Mouse (Mus musculus) lung, postnatal 0 days (tissue): Measurements from ENCODE around the gene Slc6a4.

ENCODE experiments used
- CTCF ChIP-seq: IDR thresholded peaks from 2 replicates; pipeline ENCODE4 v1.5.1; 2016; ENCODE audit warnings: antibody characterized with exemption, mild to moderate bottlenecking
- EP300 ChIP-seq: IDR thresholded peaks from 2 replicates; pipeline ENCODE4 v1.6.1; 2016; ENCODE audit warnings: antibody characterized with exemption, mild to moderate bottlenecking, control low read depth

DNA sequence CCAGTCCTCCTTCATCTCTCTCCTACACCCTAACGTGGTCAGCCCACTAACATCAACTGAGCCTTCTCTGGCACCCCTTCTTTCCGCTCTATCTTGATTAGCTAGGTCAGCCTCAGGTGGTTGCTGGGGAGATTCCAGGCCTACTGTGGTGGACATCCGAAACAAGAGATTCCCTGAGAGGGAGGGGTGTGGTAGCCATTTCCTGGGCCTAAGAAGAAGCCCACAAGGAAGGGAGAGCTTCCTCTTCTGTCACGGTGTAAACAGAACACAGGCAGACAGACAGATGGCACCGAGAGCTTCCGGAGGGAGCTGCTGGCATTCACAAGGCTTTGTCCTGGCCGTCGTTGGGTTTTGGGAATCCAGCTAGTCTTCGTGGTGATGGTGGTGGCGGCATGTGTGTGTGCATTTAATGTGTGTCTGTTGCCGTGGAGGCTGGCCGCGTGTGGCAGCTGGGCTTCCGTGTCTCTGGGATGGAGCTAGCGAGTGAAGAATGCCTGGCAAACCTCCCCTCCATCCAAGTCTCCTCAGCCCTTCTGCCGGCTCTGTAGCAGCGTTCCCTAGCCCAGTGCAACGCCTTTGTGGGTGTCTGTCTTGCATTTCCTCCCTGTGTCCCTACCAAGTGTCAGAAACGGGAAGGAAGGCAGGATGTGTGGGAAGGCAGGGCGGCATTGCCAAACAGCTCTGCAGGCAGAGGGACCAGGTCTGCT is 2.3 kb upstream of the Slc6a4 start:
- TF ChIP-seq CTCF (no peak), EP300 (no peak)
